Mouse (Mus musculus): ENCODE measurements at regions not wholly inside any gene's neighbourhood (a gene's known extent, or its start where the extent isn't known, plus 50 kb on each side); places are given as distances from the start of the nearest gene placed in this dataset.
"Not testable (repeated sequence)": the region's sequence is repeated elsewhere in the genome, so short reads cannot be mapped to it uniquely, and the experiment has no call there.

- not testable (repeated sequence) for DNase-seq
Observed at GRCm38 (mm10) chrX:19341231-19342007, 139.7 kb downstream of the Tex13c3 start.

DNA sequence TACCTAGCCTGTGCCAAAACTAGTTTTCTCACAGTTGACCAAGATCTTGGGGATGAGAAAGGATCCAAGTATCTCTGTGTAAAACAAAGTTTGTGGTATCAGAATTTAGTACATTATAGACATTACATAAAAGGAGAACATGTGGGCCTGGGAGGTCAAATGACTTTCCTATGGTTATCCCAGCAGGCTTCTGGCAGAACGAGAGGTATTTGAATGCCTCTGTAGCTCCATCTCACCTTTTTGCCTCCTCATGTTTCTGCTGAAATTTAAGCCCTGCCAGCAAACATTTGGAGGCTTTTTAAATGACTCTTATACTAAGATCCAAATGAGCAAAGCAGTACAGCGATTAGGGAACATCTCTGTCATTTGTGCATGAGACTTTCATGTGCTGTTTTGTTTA is 167.8 kb downstream of the Tex13c3 start:
- DNase-seq = no peak

GRCm38 (mm10) chrX:19311809-19312559 is 169.1 kb downstream of the Tex13c3 start:
- no peak for DNase-seq

DNA sequence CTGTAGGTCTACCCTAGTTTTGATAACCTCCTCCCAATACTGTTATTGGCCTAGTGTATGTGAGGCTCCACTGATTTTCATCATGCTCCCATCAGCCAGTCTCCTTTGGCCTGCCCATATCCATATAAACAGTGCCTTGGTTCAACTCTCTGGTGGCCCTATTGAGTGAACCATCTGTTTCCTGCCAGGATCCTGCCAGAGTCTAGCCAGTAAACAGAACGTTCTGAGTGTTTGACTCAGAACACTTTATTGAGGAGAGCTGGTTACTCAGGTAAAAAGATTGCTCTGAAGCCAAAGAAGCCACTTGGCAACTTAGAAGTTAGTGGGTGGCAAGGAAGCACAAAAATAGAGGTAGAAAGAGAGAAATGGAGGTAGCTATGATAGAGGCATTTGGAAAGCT is 169.7 kb downstream of the Tex13c3 start:
- DNase-seq = no peak

DNA sequence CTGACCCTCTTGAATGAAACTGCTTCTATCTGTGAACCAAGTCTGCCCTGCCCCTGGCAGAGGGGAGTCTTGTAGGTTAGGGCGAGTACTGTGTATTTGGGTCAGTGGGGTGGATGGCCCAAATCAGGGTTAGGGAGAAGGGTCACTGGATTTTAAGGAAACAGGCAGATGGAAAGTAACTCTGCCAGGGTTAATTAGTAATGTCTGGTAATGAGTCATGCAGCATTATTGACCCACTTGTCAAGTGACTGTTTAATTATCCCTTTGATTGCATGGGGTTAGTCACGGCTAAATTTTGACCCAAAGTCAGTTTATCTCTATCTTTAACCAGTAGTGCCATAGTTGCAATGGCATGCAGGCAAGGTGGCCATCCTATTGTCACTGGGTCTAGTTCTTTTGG is 192.9 kb downstream of the Tex13c3 start:
- DNase-seq = peak; percentile 64

GRCm38 (mm10) chrX:19286431-19286830 is 194.7 kb downstream of the Tex13c3 start:
- peak; percentile 68 for DNase-seq

- DNase-seq = no peak
Observed at GRCm38 (mm10) chrX:19285773-19286172, 195.3 kb downstream of the Tex13c3 start.

GRCm38 (mm10) chrX:19283078-19283477 is 198.0 kb downstream of the Tex13c3 start:
- no peak for DNase-seq

- DNase-seq = no peak
Observed at GRCm38 (mm10) chrX:19264237-19264636, 216.9 kb downstream of the Tex13c3 start.

- DNase-seq = no peak
Observed at GRCm38 (mm10) chrX:19246777-19247619, 234.1 kb downstream of the Tex13c3 start.

GRCm38 (mm10) chrX:19237738-19238261 is 243.3 kb downstream of the Tex13c3 start:
- DNase-seq = peak; percentile 57

GRCm38 (mm10) chrX:19237048-19237737 is 243.9 kb downstream of the Tex13c3 start:
- peak; percentile 25 for DNase-seq

- DNase-seq = no peak
Observed at GRCm38 (mm10) chrX:19235449-19235848, 245.7 kb downstream of the Tex13c3 start.

GRCm38 (mm10) chrX:19231823-19232222 is 249.3 kb downstream of the Tex13c3 start:
- DNase-seq = no peak

- no peak for DNase-seq
Observed at GRCm38 (mm10) chrX:19223336-19223735, 257.8 kb downstream of the Tex13c3 start.

DNA sequence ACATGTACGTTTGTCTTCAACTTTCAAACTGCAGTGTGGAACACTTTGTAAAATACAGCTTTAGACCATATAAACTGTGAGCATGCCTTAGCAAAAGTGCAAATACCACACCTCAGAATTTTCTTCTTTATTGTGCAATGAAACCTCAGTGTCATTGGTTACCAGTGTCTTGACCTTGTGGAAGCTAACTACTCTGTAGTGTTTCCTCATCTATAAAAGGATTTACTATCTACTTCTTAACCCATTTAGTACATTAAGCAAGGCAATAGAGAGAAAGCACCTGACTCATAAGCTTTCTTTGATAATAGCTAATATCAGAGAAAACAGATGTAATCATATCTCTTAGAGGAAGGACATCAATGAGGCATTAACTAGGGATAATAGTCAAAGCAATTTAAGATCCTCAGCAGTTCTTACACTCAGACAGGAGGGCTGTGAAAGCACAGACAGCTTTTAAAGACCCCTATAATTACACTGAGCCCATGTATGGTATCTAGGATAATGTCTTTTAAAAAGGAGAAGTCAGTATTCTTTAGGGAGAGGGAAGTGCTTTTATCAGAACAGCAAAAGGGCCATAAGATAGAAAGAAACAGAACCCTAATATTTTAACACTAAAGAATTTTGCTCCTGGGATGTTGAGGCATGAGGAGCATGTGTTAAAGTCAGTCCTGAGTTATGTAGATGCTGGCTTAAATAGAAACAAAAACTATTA is 260.2 kb downstream of the Tex13c3 start:
- DNase-seq = no peak

DNA sequence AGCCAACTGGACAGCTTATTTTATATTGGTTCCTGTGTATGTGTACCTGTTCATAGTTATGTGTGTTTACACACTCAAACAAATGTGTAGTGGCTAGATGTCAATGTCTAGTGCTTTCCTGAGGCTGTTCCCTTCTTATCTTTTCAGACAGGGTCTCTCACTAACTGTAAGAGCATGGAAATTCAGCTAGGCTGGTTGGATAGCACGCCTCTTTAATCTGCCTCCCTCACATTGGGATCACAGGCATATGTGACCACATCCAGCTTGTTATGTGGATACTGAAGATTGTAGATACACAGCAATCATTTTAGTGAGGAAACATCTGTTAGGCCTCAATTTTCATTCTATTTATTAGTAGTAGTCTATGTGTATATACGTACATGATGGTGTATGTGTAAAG is 261.4 kb downstream of the Tex13c3 start:
- DNase-seq = no peak

- no peak for DNase-seq
Observed at GRCm38 (mm10) chrX:19219301-19219700, 261.8 kb downstream of the Tex13c3 start.

DNA sequence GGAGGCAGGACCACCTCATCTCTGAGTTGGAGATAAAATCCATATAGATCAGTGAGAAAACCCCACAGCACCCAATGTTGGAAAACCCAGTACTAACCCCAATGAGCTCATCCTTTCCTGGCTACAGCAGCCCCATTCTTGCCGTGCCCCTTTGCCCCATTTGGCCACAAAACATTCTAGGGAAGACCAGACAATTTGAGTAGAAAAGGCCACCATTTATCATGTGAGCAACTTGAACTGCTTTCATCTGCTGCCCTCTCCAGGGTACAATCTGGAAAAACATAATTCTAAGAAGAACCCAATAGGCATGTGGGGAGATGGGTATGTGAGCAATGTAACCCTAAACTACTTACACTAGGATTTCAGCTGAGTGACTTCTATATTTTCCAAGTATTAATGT is 274.7 kb downstream of the Tex13c3 start:
- DNase-seq = no peak

DNA sequence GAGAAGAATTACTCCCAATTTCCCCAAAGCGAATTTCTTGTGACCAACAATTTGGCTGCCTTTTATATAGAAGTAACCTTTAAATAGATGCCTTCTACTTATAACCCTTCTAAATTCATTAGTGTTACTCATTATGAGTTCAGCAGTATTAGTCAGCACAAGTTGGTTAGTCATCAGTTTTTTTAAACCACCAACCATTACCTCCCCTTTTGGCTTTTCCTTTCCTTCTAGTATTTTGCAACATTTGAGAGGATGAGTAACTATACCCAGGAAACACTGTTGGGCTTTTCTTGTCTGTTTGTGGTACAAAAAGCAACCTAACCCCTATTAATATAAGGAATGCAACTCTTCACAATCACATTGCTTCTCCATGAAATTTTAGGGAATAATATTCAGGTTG is 278.6 kb downstream of the Tex13c3 start:
- no peak for DNase-seq

DNA sequence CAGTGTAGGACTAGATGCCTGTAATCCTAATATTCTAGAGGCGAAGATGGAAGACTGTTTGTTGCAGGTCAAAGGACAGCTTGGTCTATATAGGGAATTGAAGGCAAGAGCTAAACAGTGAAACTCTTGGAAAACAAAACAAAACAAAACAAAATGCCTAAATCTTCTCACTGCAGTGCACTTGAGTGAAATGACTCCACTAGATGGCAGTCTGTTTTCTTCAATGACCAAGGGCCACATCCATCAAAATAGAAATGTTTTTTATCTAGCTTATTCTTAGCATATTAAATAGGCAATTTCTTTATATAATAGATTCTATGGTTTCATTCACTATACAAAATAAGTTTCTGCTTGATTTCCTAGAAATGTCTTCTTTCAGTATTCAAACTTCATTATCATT is 279.7 kb downstream of the Tex13c3 start:
- DNase-seq = no peak

DNA sequence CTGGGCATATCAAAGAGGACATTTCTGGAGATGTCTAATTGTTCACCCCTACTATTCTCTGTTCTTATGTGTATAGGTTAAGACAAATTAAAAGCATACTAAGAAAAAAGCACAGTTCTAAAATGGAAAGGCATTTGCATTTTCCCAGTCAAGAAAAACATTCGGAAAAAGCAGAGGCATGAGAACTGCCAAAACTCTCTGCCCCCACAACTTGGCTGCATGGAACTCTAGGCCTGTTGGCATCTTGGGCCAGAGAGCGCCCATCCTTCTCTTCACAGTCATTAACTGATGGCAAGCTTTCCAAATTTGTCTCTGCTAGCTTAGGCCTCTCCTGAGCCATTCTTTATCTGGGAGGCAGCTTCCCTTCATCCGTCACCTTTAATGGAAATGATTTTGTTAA is 281.6 kb downstream of the Tex13c3 start:
- no peak for DNase-seq

All from kidney, adult 9 months (tissue).